Mouse (Mus musculus) forebrain, embryonic 16.5 days (tissue): ENCODE measurements around the gene Nop16. TPM values are rescaled to one million over a fixed set of nuclear protein-coding genes. Genes with fewer than 3 reads are reported as not detected.
"Not testable (repeated sequence)": the region's sequence is repeated elsewhere in the genome, so short reads cannot be mapped to it uniquely, and the experiment has no call there.

Experiments used
- ATAC-seq: fragments of 200-750 bp; cut with Nextera tagmentation; 2 replicates; pipeline ENCODE4 v1.8.0; 2017; ENCODE audit warnings: mild to moderate bottlenecking, moderate library complexity
- H3K27ac ChIP-seq: fragments of 300-500 bp; sonication (generic); 2 replicates; pipeline ENCODE4 v1.5.1; 2014; ENCODE audit warnings: low read length, control low read depth
- H3K27me3 ChIP-seq: fragments of 300-500 bp; sonication (generic); replicated peaks from 2 replicates; pipeline ENCODE4 v1.6.1; 2014; ENCODE audit warnings: low read length; ENCODE audit not compliant: control insufficient read depth, insufficient read depth
- H3K36me3 ChIP-seq: fragments of 300-500 bp; sonication (generic); 2 replicates; pipeline ENCODE4 v1.6.1; 2014; ENCODE audit not compliant: control insufficient read depth, insufficient read depth
- H3K4me1 ChIP-seq: fragments of 300-500 bp; sonication (generic); replicated peaks from 2 replicates; pipeline ENCODE4 v1.6.1; 2014; ENCODE audit warnings: low read length; ENCODE audit not compliant: control insufficient read depth, insufficient read depth
- H3K4me2 ChIP-seq: fragments of 300-500 bp; sonication (generic); 2 replicates; pipeline ENCODE4 v1.6.1; 2014; ENCODE audit warnings: mild to moderate bottlenecking, low read length, control low read depth
- H3K4me3 ChIP-seq: fragments of 300-500 bp; sonication (generic); replicated peaks from 2 replicates; pipeline ENCODE4 v1.5.1; 2014; ENCODE audit warnings: mild to moderate bottlenecking, low read length, control low read depth
- H3K9ac ChIP-seq: fragments of 300-500 bp; sonication (generic); replicated peaks from 2 replicates; pipeline ENCODE4 v1.6.1; 2014; ENCODE audit warnings: low read depth, low read length, control low read depth
- H3K9me3 ChIP-seq: fragments of 300-500 bp; sonication (generic); 2 replicates; pipeline ENCODE4 v1.6.1; 2016; ENCODE audit warnings: low read length; ENCODE audit not compliant: control insufficient read depth
- WGBS: fragments of 180-500 bp; shearing (Covaris S2); extraction: QIAGEN DNeasy Blood & Tissue Kit; methylation state at CpG from one replicate; pipeline ENCODE4 v1.1.7; 2014; 5-methylcytosine and 5-hydroxymethylcytosine counted together
- polyA plus RNA-seq: library from polyadenylated mRNA; unstranded; fragments of >200 nt; fragmentation: Nextera tagmentation; extraction: Ambion mirVana; gene quantifications from 2 replicates; pipeline ENCODE4 v1.2.1, GENCODE M21; 2015

Nop16 gene
- polyA plus RNA-seq, 1 experiment from 2014 or later = 69.8 TPM

GRCm38 (mm10) chr13:54613141-54613540, 23.3 kb upstream of the Nop16 start:
- not testable (repeated sequence) for H3K27me3 ChIP-seq, H3K27ac ChIP-seq, H3K4me2 ChIP-seq, H3K9me3 ChIP-seq, H3K9ac ChIP-seq, H3K36me3 ChIP-seq, H3K4me3 ChIP-seq, ATAC-seq
- WGBS = 84% methylated on average over 8 of the region's 8 CpGs
- H3K4me1 ChIP-seq = peaks cover 25% of the 10 kb centered on the region

GRCm38 (mm10) chr13:54610972-54611754, 21.3 kb upstream of the Nop16 start, which contains the start of gene Cltb:
TSS of gene Cltb (minus strand) at chr13:54611344.
- H3K9ac ChIP-seq = peak within 1 kb of the TSS; percentile 89
- H3K27ac ChIP-seq = peak within 1 kb of the TSS; percentile 63
- no peaks in the 10 kb centered on the region; the same call in 1 of the 2 replicates for H3K36me3 ChIP-seq
- H3K27me3 ChIP-seq = no peaks in the 10 kb centered on the region
- H3K4me1 ChIP-seq = peaks cover 25% of the 10 kb centered on the region
- peak within 1 kb of the TSS; percentile 72 for H3K4me2 ChIP-seq
- peak within 1 kb of the TSS; percentile 79 for H3K4me3 ChIP-seq
- H3K9me3 ChIP-seq = no peaks in the 10 kb centered on the region
- under 1% methylated on average over 62 of the region's 66 CpGs for WGBS
- ATAC-seq = peak; percentile 79

- Histone ChIP-seq H3K36me3 (no peaks in the 10 kb centered on the region; the same call in 1 of the 2 replicates), H3K9ac (peak overlapping the region; percentile 89), H3K27me3 (no peaks in the 10 kb centered on the region), H3K4me3 (peak overlapping the region; percentile 79), H3K9me3 (no peaks in the 10 kb centered on the region), H3K4me2 (peak overlapping the region; percentile 72), H3K4me1 (peaks cover 25% of the 10 kb centered on the region), H3K27ac (peak overlapping the region; percentile 63)
- peak; percentile 19; the same call in 1 of the 2 replicates for ATAC-seq
- WGBS = 11% methylated on average over 13 of the region's 13 CpGs
These were observed 20.7 kb upstream of the Nop16 start for GRCm38 (mm10) chr13:54610613-54610971.

GRCm38 (mm10) chr13:54609301-54609700, 19.4 kb upstream of the Nop16 start:
- 26% methylated on average over 1 of the region's 1 CpGs for whole genome bisulfite sequencing
- H3K4me1 ChIP-seq = peaks cover 25% of the 10 kb centered on the region
- no peaks in the 10 kb centered on the region for H3K27me3 ChIP-seq
- no peak overlapping the region for H3K27ac ChIP-seq
- H3K4me2 ChIP-seq = peak overlapping the region; percentile 12
- no peaks in the 10 kb centered on the region; the same call in 1 of the 2 replicates for H3K36me3 ChIP-seq
- no peak for ATAC-seq
- peak overlapping the region; percentile 10 for H3K9ac ChIP-seq
- no peak overlapping the region for H3K4me3 ChIP-seq
- H3K9me3 ChIP-seq = no peaks in the 10 kb centered on the region

GRCm38 (mm10) chr13:54608666-54609065, 18.8 kb upstream of the Nop16 start:
- ATAC-seq = no peak
- Histone ChIP-seq H3K9me3 (no peaks in the 10 kb centered on the region), H3K36me3 (no peaks in the 10 kb centered on the region; the same call in 1 of the 2 replicates), H3K4me3 (peak overlapping the region; percentile 10; the same call in 1 of the 2 replicates), H3K27ac (no peak overlapping the region), H3K9ac (peak overlapping the region; percentile 10), H3K4me1 (peaks cover 25% of the 10 kb centered on the region), H3K4me2 (peak overlapping the region; percentile 12), H3K27me3 (no peaks in the 10 kb centered on the region)
- WGBS = 7% methylated on average over 8 of the region's 8 CpGs

- WGBS = 59% methylated on average over 3 of the region's 3 CpGs
- H3K4me2 ChIP-seq = no peak overlapping the region
- no peak overlapping the region for H3K27ac ChIP-seq
- H3K27me3 ChIP-seq = no peaks in the 10 kb centered on the region
- H3K9me3 ChIP-seq = no peaks in the 10 kb centered on the region
- H3K4me1 ChIP-seq = peaks cover 25% of the 10 kb centered on the region
- H3K36me3 ChIP-seq = no peaks in the 10 kb centered on the region; the same call in 1 of the 2 replicates
- H3K9ac ChIP-seq = no peak overlapping the region
- ATAC-seq = no peak
- H3K4me3 ChIP-seq = no peak overlapping the region
These were observed 18.1 kb upstream of the Nop16 start for GRCm38 (mm10) chr13:54608002-54608401.

GRCm38 (mm10) chr13:54607204-54607603, 17.3 kb upstream of the Nop16 start:
- no peak for ATAC-seq
- WGBS = 72% methylated on average over 5 of the region's 5 CpGs

GRCm38 (mm10) chr13:54605426-54605825, 15.5 kb upstream of the Nop16 start:
- Histone ChIP-seq H3K9ac (no peak overlapping the region), H3K4me2 (no peak overlapping the region), H3K27me3 (no peaks in the 10 kb centered on the region), H3K9me3 (no peaks in the 10 kb centered on the region), H3K27ac (no peak overlapping the region), H3K36me3 (no peaks in the 10 kb centered on the region; the same call in none of the 2 replicates), H3K4me1 (peaks cover 16% of the 10 kb centered on the region), H3K4me3 (no peak overlapping the region)
- WGBS = 78% methylated on average over 5 of the region's 5 CpGs
- no peak for ATAC-seq

More at GRCm38 (mm10) chr13:54607204-54607603, 17.3 kb upstream of the Nop16 start:
- no peak overlapping the region for H3K4me2 ChIP-seq
- H3K9ac ChIP-seq = no peak overlapping the region
- no peaks in the 10 kb centered on the region for H3K27me3 ChIP-seq
- no peak overlapping the region for H3K4me3 ChIP-seq
- H3K36me3 ChIP-seq = no peaks in the 10 kb centered on the region; the same call in 1 of the 2 replicates
- H3K27ac ChIP-seq = no peak overlapping the region
- no peaks in the 10 kb centered on the region for H3K9me3 ChIP-seq
- H3K4me1 ChIP-seq = peaks cover 25% of the 10 kb centered on the region

- ATAC-seq = no peak
- Histone ChIP-seq H3K4me3 (no peak overlapping the region), H3K9me3 (no peaks in the 10 kb centered on the region), H3K4me2 (no peak overlapping the region), H3K9ac (no peak overlapping the region), H3K27me3 (no peaks in the 10 kb centered on the region), H3K27ac (no peak overlapping the region), H3K36me3 (no peaks in the 10 kb centered on the region; the same call in none of the 2 replicates), H3K4me1 (peaks cover 10% of the 10 kb centered on the region)
- WGBS = 39% methylated on average over 4 of the region's 4 CpGs
These were observed 14.3 kb upstream of the Nop16 start for GRCm38 (mm10) chr13:54604221-54604620.
